Mouse (Mus musculus) G1E (cell line): ENCODE data around the gene Pdpk1.

Source experiments
- CTCF ChIP-seq: IDR thresholded peaks from 2 replicates; pipeline ENCODE4 v1.5.1; 2012; ENCODE audit warnings: low read depth, low read length, inconsistent platforms, mixed read lengths
- GATA1 ChIP-seq: IDR thresholded peaks from 2 replicates; pipeline ENCODE4 v1.6.1; 2012; ENCODE audit warnings: borderline replicate concordance, low read length, inconsistent platforms, mixed read lengths
- GATA2 ChIP-seq: IDR thresholded peaks from 2 replicates; pipeline ENCODE4 v1.6.1; 2012; ENCODE audit warnings: low read depth, low read length, inconsistent platforms, borderline replicate concordance
- TAL1 ChIP-seq: conservative IDR thresholded peaks from 2 replicates; pipeline ENCODE4 v1.6.1; 2012; ENCODE audit warnings: low read depth, low read length, inconsistent platforms, mixed read lengths

DNA sequence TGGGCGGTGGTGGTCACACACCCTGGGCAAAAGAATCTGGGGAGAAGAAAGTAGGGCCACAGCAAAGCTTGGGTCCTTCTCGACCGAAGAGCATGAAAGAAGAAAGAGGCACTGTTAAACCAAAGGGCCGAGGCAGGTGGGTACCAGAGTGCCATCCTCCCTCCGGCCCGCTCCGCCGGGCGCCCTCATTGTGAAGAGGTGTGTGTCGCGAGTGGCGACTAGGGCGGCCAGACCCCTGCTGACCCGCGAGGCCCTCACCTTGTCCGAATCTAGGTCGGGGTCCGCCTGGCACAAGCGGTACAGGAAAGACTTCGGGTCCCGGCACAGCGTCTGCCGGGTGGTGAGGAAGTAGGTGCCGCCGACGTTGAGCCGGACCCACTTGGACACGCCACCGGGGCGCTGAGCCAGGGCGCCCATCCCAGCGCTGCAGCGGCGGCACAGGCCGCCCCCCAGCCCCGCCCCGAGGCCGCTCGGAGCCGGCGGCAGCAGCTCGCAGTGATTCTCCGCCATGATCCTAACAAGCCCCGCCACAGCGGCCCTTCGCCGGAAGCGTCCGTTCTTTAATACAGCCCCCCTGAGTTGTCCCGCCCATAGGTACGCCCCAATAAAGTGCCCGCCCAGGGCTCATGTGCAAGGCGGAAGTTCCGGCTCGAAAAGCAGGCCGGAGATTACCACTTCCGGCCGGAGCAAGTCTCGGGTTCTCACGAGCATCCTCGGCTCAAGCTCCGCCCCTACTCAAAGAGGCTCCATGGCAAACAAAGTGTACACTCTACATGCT, 77.6 kb downstream of the Pdpk1 start, which contains the start of gene Kctd5:
- TF ChIP-seq CTCF (no peak), GATA1 (no peak), TAL1 (no peak), GATA2 (no peak)
